Mouse (Mus musculus) liver, postnatal 0 days (tissue): ENCODE measurements around the gene Tal1. TPM values are rescaled to one million over a fixed set of nuclear protein-coding genes. Genes with fewer than 3 reads are reported as not detected.

ENCODE experiments used
- ATAC-seq: fragments of 200-750 bp; cut with Nextera tagmentation; 2 replicates; pipeline ENCODE4 v1.8.0; 2017; ENCODE audit warnings: mild to moderate bottlenecking, moderate library complexity
- DNase-seq: peaks from one replicate; pipeline ENCODE4 v3.0.0-alpha.2; 2016
- H3K27ac ChIP-seq: fragments of 300-500 bp; sonication (generic); 2 replicates; pipeline ENCODE4 v1.5.1; 2014; ENCODE audit warnings: antibody characterized with exemption, moderate library complexity, mild to moderate bottlenecking, low read depth
- H3K27me3 ChIP-seq: fragments of 300-500 bp; sonication (generic); 2 replicates; pipeline ENCODE4 v1.6.1; 2014; ENCODE audit warnings: low read length, control low read depth, mixed read lengths; ENCODE audit not compliant: insufficient read depth
- H3K36me3 ChIP-seq: fragments of 300-500 bp; sonication (generic); replicated peaks from 2 replicates; pipeline ENCODE4 v1.6.1; 2014; ENCODE audit warnings: mild to moderate bottlenecking, control low read depth, low read length, moderate library complexity, mixed read lengths; ENCODE audit not compliant: insufficient read depth
- H3K4me1 ChIP-seq: fragments of 300-500 bp; sonication (generic); 2 replicates; pipeline ENCODE4 v1.6.1; 2014; ENCODE audit warnings: antibody characterized with exemption, mild to moderate bottlenecking, control low read depth; ENCODE audit not compliant: insufficient read depth
- H3K4me2 ChIP-seq: fragments of 300-500 bp; sonication (generic); 2 replicates; pipeline ENCODE4 v1.6.1; 2014; ENCODE audit warnings: low read depth, mild to moderate bottlenecking, low read length, moderate library complexity, mixed read lengths
- H3K4me3 ChIP-seq: fragments of 300-500 bp; sonication (generic); 2 replicates; pipeline ENCODE4 v1.5.1; 2014; ENCODE audit warnings: low read depth, low read length
- H3K9ac ChIP-seq: fragments of 300-500 bp; sonication (generic); replicated peaks from 2 replicates; pipeline ENCODE4 v1.6.1; 2014; ENCODE audit warnings: mild to moderate bottlenecking, moderate library complexity
- H3K9me3 ChIP-seq: fragments of 300-500 bp; sonication (generic); 2 replicates; pipeline ENCODE4 v1.6.1; 2016; ENCODE audit warnings: mild to moderate bottlenecking, control low read depth, low read length, mixed read lengths
- CTCF ChIP-seq: sonication (generic); IDR thresholded peaks from 2 replicates; pipeline ENCODE4 v1.5.1; 2016; ENCODE audit warnings: antibody characterized with exemption, low read depth
- EP300 ChIP-seq: IDR thresholded peaks from 2 replicates; pipeline ENCODE4 v1.6.1; 2016; ENCODE audit warnings: antibody characterized with exemption, low read depth, mild to moderate bottlenecking
- WGBS: fragments of 180-500 bp; shearing (Covaris S2); extraction: QIAGEN DNeasy Blood & Tissue Kit; methylation state at CpG from one replicate; pipeline ENCODE4 v1.1.7; 2014; ENCODE audit not compliant: insufficient replicate concordance; 5-methylcytosine and 5-hydroxymethylcytosine counted together
- polyA plus RNA-seq: library from polyadenylated mRNA; unstranded; fragments of >200 nt; fragmentation: Nextera tagmentation; extraction: Ambion mirVana; gene quantifications from 2 replicates; pipeline ENCODE4 v1.2.1, GENCODE M21; 2015

Tal1 gene
- polyA plus RNA-seq, 1 experiment from 2014 or later = 8.9 TPM

DNA sequence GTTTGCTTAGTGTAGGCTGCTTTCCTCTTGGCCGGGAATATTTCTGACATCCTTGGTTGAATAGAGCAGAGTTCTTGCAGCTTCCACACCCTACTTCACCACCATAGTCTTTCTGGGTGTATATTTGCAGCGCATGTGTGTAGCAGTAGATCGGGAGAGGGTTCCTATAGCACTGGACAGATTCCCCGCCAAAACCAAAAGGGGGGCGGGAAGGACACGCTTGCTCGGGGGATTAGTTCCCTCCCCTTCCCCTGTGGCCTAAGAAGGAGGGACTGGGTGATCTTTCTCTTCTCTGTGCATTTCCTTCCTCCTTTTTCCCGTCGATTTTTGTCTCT, 6.3 kb downstream of the Tal1 start:
- peak overlapping the region; percentile 56 for H3K9ac ChIP-seq
- TF ChIP-seq CTCF (no peak), EP300 (no peak)
- 0 out of 2 replicates have a peak, but pooled peaks have one; percentile 9 for ATAC-seq

DNA sequence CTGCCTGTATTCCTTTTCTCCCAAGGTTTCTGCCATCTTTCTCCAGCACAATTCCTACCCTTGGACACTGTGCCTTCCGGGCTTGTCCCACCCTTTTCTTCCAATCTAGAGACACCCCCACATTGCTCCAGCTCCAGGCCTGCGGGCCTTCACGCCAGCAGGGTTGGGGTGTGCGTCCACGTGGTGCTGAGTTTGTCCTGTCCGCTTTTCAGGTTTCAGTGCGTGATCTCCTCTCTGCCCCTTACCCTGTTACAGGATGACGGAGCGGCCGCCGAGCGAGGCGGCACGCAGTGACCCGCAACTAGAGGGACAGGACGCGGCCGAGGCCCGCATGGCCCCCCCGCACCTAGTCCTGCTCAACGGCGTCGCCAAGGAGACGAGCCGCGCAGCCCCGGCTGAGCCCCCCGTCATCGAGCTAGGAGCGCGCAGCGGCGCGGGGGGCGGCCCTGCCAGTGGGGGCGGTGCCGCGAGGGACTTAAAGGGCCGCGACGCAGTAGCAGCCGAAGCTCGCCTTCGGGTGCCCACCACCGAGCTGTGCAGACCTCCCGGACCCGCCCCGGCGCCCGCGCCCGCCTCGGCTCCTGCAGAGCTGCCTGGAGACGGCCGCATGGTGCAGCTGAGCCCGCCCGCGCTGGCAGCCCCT, 6.8 kb downstream of the Tal1 start:
- H3K4me1 ChIP-seq = peaks cover 18% of the 10 kb centered on the region
- peak; percentile 55 for DNase-seq
- ATAC-seq = peak; percentile 41

More for the DNA sequence above, 6.3 kb downstream of the Tal1 start:
- Histone ChIP-seq H3K27me3 (peaks cover 48% of the 10 kb centered on the region), H3K27ac (no peak overlapping the region; the same call in 1 of the 2 replicates), H3K4me2 (peak overlapping the region; percentile 95), H3K9me3 (no peaks in the 10 kb centered on the region), H3K4me1 (peaks cover 18% of the 10 kb centered on the region), H3K36me3 (peaks cover 35% of the 10 kb centered on the region), H3K4me3 (peak overlapping the region; percentile 68)
- no peak for DNase-seq
- 1% methylated on average over 9 of the region's 9 CpGs for WGBS

DNA sequence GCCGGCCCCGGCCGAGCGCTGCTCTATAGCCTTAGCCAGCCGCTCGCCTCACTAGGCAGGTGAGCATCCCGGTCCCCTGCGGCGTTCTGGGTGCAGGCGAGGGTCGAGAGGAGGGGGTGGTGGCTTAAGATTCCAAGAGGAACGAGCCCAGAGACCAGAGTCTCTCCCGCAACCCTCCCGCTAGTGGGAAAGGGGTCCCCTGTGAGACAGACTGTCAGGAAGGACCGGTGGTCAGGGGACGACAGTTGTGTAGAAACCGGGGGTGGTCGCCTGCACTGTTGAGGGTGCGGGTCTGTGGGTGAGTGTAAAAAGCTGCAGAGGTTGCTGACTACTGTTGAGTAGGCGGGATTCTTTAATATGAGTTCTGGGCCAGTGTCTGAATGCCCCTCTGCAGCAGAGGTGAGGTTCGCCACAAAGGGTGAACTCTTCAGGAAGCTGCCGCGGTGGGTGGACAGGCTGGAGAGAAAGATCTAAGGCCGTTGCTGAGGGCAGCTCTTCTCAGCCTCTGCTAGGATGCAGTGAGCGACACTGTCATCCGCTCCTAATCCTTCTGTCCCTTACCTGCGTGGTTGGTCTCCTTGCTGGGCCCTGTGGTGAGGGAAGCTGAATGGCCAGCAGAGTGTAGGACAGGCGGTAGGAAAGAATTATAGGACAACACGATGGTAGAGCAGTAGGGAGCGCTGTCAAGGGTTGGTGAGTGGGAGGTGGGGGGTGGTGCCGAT, 7.5 kb downstream of the Tal1 start:
- no peak overlapping the region for H3K27ac ChIP-seq
- WGBS = 6% methylated on average over 31 of the region's 31 CpGs
- ATAC-seq = no peak
- peak overlapping the region; percentile 95 for H3K4me2 ChIP-seq
- peak overlapping the region; percentile 68 for H3K4me3 ChIP-seq
- TF ChIP-seq CTCF (no peak), EP300 (no peak)
- H3K4me1 ChIP-seq = peaks cover 18% of the 10 kb centered on the region
- H3K9ac ChIP-seq = peak overlapping the region; percentile 56
- H3K27me3 ChIP-seq = peaks cover 43% of the 10 kb centered on the region
- no peak for DNase-seq
- H3K36me3 ChIP-seq = peaks cover 44% of the 10 kb centered on the region
- no peaks in the 10 kb centered on the region for H3K9me3 ChIP-seq

More for the DNA sequence above, 6.8 kb downstream of the Tal1 start:
- H3K36me3 ChIP-seq = peaks cover 37% of the 10 kb centered on the region
- H3K9me3 ChIP-seq = no peaks in the 10 kb centered on the region
- no peak overlapping the region for H3K27ac ChIP-seq
- peak overlapping the region; percentile 68 for H3K4me3 ChIP-seq
- H3K9ac ChIP-seq = peak overlapping the region; percentile 56
- H3K4me2 ChIP-seq = peak overlapping the region; percentile 95
- TF ChIP-seq CTCF (no peak), EP300 (no peak)
- 2% methylated on average over 32 of the region's 58 CpGs for WGBS
- H3K27me3 ChIP-seq = peaks cover 44% of the 10 kb centered on the region

DNA sequence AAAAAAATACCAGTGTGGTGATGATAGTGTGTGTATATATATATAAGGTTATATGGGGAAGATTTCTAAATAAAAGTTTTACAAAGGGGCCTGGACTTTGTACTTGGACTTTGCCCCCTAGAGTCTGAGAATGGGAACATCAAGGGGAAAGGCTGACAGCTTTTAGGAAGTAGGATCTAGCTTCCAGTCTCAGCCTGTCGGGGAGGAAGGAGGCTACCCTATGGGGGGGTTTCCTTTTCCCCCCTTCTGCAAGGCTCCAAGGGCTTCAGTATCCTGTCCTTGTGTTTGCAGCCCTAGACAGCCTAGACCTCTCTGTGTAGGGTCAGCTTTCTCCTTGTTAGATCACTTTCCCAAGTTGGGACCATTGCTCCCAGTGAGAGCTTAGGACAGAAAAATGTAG, 15.4 kb downstream of the Tal1 start:
- H3K27ac ChIP-seq = no peak overlapping the region
- no peak overlapping the region for H3K4me2 ChIP-seq
- peaks cover 27% of the 10 kb centered on the region for H3K36me3 ChIP-seq
- TF ChIP-seq EP300 (no peak), CTCF (peak; percentile 31)
- 15% methylated on average over 1 of the region's 1 CpGs for WGBS
- ATAC-seq (0 out of 2 replicates have a peak, but pooled peaks have one; percentile 9), DNase-seq (no peak)
- no peaks in the 10 kb centered on the region for H3K9me3 ChIP-seq
- H3K4me3 ChIP-seq = no peak overlapping the region
- H3K27me3 ChIP-seq = no peaks in the 10 kb centered on the region
- no peaks in the 10 kb centered on the region; the same call in 1 of the 2 replicates for H3K4me1 ChIP-seq
- no peak overlapping the region for H3K9ac ChIP-seq

DNA sequence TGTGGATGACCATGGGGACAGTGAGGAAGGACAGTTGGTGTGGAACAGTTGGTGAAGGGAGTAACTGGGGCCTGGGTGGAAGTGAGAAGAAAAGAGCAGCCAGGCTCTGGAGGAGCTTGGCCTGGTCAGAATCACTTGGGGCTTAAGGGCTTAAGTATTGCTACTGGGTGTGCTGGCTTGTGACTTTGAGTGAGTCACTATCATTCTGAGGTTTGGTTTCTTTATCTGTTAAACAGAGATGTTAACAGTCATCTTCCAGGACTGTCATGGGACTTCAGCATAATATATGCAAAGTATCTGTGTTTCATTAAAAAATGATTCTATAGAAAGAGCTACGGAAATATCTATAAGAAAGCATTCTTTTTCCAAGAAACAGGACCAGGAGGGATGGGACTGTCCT, 18.6 kb downstream of the Tal1 start:
- H3K36me3 ChIP-seq = peaks cover 4% of the 10 kb centered on the region; the same call in 1 of the 2 replicates
- no peaks in the 10 kb centered on the region; the same call in 1 of the 2 replicates for H3K4me1 ChIP-seq
- no peak for DNase-seq
- H3K9me3 ChIP-seq = no peaks in the 10 kb centered on the region
- no peak overlapping the region for H3K4me3 ChIP-seq
- H3K27me3 ChIP-seq = no peaks in the 10 kb centered on the region
- ATAC-seq = no peak
- H3K4me2 ChIP-seq = no peak overlapping the region
- TF ChIP-seq CTCF = no peak
- no peak for TF ChIP-seq EP300
- 79% methylated on average over 1 of the region's 1 CpGs for WGBS
- peak overlapping the region; percentile 48; the same call in 1 of the 2 replicates for H3K27ac ChIP-seq
- no peak overlapping the region for H3K9ac ChIP-seq

DNA sequence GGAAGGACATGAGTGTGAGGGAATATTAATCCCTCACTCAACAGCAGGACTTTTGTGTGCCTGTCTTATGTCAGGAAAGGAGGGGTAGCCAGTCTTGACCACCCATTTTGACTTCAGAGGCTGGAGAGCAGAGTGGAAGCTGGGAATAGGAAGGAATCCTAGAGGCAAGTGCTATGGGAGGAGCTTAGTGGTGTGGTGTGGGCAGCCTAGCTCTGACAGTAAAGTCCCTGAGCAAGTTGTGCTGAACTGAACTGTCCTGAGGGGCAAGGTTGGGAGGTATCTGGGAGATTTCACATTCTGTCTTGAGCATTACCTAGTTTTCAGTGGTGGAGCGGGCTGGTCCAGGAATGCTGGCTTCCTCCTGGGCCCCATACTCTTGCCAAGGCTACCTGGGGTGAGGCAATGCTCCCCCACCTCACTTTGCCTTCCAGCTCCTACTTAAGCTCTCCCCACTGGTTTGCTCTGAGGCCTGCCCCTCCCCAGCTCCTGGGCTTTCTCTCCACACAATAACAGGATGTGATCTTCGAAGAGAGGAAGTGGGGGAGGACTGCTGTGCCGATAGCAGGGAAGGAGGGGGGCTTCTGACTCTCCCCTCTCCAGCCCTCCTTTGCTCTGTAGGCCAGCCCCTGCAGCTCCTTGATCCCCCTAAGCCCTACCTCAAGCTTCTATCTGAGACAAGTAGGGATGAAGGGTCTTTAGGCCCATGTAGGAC, 19.1 kb downstream of the Tal1 start:
- Histone ChIP-seq H3K27ac (peak overlapping the region; percentile 48; the same call in 1 of the 2 replicates), H3K4me1 (no peaks in the 10 kb centered on the region; the same call in 1 of the 2 replicates), H3K9ac (no peak overlapping the region)

More for the DNA sequence above, 19.1 kb downstream of the Tal1 start:
- TF ChIP-seq CTCF (no peak), EP300 (no peak)
- no peak for DNase-seq
- H3K4me3 ChIP-seq = no peak overlapping the region
- peak; percentile 74 for ATAC-seq
- no peaks in the 10 kb centered on the region; the same call in 1 of the 2 replicates for H3K36me3 ChIP-seq
- H3K9me3 ChIP-seq = no peaks in the 10 kb centered on the region
- no peak overlapping the region for H3K4me2 ChIP-seq
- 28% methylated on average over 3 of the region's 3 CpGs for WGBS
- no peaks in the 10 kb centered on the region for H3K27me3 ChIP-seq
